Mouse (Mus musculus) c-Kit-positive CD71-negative TER-119-negative erythroid progenitor cells, embryonic 14.5 days (primary cell): ENCODE data around the gene Wdr31.
"Not testable (repeated sequence)": the region's sequence is repeated elsewhere in the genome, so short reads cannot be mapped to it uniquely, and the experiment has no call there.

Experiments
- DNase-seq: peaks from one replicate; pipeline ENCODE4 v3.0.0-alpha.2; 2013; ENCODE audit warnings: low read depth

The Wdr31 gene

DNA sequence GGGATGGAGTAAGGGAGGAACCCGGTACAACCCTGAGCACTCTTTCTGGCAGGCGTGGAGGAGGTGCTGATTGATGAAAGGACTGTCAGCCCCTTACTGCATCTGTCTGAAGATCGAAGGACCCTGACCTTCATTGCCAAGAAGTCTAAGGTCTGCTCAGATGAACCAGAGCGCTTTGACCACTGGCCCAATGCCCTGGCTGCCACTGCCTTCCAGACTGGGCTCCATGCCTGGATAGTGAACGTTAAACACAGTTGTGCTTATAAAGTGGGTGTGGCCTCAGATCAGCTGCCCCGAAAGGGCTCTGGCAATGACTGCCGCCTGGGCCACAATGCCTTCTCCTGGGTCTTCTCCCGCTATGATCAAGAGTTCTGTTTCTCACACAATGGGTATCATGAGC is 25.2 kb upstream of the Wdr31 start:
- DNase-seq: no peak

DNA sequence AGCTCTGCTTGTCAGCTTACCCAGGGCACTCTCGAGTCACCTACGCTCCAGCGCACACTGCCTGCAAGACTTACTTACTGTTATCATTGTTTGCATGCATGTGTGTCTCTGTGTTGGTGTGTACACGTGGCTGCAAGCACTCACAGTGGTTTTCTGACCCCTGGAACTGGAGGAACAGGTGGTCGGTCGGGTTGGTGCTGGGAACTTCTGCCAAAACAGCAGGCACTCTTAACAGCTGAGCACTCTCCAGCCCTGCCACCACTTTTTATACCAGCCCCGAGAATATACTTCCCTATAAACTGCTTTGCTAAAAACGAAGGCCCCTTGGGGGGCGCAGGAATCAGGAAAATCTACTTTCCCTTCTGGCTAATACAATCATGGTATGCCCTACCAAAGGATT is 23.5 kb upstream of the Wdr31 start:
- DNase-seq: no peak

DNA sequence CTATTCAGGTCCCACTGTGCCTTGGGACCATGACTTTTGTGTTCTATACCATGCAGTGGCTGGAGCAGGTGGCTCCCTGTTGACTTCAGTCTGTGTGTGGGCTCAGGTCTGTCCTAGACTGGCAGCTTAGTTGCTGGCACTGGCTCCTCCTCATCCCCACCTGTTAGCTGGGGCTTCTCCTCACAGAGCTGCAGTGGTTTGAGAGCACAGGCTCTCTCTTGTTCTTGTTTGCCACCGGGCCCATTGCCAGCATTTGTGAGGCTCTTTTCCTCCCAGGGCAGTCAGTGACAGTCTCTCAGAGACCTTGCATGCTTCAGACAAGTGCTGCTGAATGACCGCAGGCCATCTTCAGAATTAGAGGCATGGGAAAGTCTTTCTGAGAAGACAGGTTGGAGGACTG is 22.0 kb upstream of the Wdr31 start:
- no peak for DNase-seq

DNA sequence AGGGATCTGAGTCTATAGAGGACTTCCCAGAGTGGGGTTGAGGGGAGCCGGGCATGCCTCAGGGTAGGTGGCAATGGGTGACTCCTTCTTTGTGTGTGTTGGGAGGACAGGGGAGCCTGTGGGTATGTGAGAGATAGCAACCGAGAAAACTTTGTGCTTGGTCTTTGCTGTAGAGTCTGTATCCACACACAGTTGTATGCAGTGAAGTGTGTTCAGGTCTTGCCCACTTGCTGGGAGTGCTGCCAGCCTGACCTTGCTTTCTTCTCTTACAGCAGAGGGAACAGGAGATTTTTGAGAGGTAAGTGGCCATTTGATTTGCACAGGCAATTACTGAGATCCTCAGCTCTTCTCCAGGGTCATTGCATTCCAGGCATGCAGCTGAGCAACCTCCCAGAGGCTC is 17.2 kb upstream of the Wdr31 start:
- DNase-seq: no peak

DNA sequence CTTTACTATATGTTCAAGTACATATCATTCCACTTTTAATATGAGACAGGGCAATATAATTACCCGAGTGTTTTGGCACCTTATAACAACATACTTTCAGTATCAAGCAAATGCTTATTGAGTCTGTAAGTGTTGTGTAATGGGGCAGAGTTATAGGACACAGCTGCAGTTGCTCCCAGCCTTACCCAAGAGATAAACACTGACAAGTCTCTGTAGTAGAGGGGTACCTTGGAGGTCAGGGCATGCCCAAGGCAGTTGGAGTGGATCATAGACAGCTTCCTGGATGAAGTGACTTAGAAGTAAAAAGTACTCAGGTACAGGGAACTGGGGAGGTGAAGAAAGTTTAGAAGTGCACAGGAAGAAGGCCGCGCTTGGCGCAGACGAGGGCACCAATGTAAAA is 16.5 kb upstream of the Wdr31 start:
- no peak for DNase-seq

DNA sequence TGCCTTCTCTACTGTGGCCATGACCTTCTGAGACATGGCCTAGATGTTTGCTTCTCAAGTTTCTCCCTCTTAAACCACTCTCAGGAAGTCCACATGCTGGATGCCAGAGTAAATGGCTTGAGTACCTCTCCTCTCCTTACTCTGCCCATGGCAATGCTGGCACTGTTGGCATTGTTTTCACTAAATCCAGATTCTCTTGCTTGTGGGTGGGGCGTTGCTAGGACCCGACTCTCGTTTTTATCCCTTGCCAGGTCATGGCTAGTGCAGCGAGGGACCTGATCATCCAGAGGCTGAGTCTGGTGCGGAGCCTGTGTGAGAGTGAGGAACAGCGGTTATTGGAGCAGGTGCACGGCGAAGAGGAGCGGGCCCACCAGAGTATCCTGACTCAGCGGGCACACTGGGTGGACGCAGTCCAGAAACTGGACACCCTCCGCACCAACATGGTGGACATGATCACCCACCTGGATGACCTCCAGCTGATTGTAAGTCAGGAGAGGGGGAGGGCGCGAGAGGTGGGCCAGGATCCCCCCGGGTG is 15.5 kb upstream of the Wdr31 start:
- no peak for DNase-seq

DNA sequence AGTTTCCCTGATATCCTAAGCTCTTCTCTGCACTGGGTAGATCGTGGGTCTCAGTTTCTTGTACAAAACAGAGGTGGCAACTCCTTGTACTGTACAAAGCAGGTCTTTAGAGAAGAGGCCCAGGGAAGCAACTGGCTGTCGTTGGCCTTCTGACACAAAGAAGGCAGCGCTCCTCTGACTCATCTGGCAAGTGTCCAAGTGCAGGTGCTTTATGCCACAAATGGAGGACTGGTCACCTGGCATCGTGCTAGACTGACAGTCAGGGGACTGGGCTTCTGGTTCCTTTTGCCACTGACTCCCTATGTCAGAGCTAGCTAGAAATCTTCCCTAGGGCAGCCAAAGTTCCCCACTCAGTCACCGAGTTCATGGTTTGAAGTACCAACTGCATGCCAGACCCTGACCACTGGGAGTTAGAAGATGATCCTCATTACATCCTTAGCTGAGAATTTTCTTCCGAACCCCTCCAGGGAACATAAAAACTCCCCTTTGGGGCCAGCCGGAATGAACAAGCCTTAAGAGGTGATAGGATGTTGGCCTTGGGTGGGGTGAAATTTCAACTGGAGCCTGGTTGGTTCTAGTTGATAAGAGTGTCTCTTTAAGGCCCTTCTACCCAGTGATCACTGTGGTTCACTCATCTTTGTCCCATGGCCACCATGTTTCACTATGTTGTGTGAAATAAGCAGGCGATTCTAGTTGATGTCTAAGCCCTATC is 14.9 kb upstream of the Wdr31 start:
- no peak for DNase-seq

DNA sequence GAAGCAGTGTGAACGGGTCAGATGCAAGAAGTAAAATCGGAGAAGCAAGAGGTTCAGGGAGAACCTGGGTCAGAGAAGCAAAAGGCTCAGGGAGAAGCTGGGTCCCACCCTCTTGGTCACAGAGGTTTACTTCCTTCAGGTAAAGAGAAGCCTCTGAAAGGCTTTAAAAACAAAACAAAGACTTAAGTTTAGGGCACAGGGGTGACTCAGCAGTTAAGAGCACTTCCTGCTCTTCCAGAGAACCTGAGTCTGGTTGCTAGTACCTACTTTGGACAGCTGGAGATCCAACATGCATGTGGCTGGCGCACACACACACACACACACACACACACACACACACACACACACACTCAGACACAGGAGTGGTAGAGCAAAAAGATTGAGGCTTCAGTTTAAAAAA is 14.2 kb upstream of the Wdr31 start:
- no peak for DNase-seq

DNA sequence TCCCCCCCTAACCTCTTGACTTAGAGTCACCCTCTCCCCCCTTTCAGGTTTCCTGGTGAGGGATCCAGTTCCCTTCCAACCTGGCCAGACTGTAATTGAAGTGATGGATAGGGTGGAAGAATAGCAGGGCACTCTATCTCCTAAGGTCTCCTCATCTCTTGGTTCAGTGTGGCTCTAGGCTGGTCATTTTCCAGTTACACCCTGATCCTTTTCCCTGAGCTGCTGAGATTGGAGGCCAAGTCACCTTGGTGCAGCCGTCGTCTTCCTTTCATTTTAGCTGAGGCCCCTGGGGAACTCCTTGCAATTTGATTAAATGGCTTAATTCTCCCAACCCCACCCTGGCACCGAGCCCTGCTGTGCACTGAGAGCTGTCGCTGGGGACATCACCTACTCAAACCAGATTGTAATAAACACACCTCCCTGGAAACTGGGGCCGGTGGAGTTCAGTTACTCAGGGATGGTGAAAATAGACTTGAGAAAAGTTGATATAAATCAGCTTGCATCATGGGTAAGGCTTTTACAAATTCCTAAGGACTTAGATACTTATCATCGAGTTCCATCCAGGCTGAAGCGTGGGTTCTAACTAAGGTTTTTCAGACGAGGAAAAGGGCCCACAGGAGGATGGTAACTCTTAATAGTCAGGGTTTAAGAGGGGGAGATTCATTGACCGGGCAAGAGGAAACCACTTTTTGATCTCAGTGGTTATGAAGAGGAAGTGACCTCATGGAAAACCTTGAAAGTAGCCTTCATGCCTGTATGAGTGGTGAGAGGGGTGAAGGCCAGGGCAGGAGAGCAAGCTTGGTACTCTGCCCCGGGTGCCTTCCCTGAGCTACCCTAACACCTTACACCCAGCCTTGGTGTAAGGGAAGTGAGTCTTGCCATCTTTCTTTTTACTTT is 10.3 kb upstream of the Wdr31 start:
- DNase-seq: no peak

DNA sequence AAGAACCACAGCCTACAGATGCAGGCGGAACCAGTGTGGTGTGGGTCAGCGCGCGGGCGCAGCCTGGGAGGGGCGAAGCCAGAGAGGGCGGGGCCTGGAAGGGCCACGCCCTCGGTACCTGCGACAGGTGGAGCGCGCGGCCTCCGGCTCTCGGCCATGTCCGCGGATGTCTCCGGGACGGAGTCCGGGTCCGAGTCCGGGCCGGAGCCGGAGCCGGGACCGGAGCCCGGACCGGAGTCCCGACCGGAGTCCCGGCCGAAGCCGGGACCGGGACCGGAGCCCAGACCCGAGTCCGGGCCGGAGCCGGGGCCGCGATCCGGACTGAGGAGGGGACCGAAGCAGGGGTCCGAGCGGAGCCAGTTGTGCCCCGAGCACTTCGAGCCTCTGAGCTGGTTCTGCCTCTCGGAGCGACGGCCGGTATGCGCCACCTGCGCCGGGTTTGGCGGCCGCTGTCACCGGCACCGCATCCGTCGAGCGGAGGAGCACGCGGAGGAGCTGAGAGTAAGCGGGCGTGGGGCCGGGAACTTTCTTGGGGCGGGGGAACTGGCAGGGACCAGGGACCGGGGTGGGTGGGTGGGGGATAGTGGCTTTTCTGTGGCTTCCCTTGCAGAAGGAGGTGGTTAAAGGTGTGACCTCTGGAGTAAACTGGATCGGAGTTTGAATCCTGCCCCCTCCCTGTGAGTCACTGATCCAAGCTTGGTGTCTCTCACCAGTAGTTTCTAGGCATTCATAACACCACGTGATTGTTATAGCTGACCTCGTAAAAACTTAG is 9.4 kb upstream of the Wdr31 start, which contains the start of gene Bspry:
Bspry (plus strand) TSS at position 117 of the 772 bp plus-strand sequence.
- DNase-seq: no peak

DNA sequence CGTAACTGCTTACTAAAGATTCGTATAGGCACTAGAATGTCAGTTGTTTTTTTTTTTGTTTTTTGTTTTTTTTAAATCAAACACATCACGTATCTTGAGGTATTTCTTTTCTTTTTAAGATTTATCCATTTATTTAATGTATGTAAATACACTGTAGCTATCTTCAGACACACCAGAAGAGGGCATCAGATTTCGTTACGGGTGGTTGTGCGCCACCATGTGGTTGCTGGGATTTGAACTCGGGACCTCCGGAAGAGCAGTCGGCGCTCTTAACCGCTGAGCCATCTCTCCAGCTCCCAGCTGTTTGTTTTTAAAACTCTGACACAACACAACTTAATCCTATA is 8.9 kb upstream of the Wdr31 start:
- DNase-seq: not testable (repeated sequence)

DNA sequence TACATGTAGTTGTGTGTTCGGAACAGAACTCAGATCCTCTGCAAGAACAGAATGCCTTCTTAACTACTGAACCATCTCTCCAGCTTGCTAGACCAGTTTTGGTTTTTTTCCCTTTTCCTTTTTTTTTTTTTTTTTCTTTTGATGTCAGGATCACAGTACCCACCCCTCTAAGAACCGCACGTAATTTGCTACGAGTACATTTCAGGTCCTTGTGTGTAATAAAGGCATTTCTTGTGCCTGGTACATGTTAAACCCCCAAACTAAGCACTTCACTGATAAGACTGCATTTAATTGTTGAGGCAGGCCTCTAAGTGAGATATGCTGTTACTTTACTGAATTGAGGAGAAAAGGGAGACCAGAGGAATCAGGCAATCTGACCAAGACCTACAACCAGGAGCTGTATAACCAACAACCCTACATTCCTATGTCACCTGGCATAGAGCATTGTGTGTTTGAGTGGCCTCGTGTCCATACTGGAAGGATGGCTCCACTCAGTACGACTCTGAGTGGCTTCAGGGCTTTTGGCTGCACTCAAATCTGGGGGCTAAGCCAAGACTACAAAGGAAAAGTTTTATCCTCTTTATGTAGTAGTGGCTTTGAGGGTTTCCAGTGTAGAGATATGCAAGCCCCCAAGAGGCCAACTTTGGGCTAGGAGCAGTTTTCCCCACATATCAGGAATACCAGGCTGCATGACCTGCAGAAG is 7.0 kb upstream of the Wdr31 start:
- DNase-seq: no peak

DNA sequence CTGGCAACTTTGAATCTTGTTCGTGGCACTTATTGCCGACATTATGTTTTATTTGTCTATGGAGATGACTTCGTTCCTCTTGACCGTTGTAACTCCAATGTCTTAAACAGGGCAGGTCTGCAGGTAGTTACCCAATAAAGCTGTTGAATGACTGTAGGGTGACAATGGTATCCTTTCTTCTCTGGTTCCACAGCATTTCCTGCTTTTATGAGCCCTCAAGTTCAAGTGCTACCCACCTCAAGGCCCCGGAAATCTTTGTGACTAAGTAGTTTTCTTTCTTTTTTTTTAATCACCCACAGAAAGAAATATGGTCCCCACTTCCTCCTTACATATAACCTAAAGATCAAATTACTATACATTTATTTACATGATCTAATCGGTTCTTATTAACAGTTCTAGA is 5.1 kb upstream of the Wdr31 start:
- no peak for DNase-seq

DNA sequence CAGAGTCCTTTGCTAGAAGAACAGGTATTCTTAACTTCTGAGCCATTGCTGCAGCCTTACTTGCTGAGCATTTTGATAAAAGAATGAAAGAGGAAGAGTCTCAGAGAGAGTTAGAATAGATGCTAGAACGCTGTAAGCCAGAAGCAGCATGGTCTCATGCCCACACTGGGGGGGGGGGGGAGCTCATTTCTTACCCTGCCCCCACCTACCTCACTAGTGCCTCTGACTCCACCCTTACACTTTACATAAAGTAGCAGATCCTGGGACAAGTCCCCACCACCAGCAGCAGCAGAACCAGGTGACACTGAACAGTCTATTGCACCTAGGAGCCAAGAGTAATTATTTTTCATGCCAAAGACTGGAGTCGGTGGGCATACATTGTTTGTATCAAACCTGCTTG is 4.4 kb upstream of the Wdr31 start:
- DNase-seq: no peak

DNA sequence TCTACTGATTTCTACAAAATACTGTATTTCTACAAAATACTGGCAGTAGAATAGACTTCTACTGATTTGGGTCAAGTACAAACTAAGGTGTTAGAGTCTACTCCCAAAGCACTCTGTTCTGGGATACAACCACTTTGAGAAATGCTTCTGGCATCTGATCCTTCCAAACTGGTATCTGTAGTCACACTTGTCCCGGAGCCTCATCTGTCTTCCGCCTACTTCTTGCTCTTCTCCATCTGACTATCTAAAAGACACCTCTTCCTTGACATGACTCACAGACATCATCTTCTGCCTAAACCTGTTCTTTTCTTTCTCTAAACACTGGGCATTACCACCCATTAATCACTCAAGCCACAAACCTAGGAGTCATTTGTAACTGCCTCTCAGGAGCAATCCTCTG is 1.4 kb upstream of the Wdr31 start:
- DNase-seq: no peak

DNA sequence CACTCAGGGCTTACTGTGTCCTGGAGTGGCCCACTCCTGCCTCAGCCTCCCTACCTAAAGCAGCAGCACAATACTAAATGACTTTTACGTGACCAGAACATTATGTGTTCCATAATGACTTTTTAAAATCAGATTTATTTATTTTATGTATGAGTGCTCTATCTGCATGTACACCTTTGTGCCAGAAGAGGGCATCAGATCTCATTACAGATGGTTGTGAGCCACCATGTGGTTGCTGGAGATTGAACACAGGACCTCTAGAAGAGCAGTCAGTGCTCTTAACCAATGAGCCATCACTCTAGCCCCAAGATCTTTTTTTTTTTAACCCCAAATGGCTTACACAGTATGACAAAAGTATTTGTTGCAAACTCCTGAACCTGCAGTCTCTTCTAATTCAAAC is 2.5 kb downstream of the Wdr31 start:
- no peak for DNase-seq

DNA sequence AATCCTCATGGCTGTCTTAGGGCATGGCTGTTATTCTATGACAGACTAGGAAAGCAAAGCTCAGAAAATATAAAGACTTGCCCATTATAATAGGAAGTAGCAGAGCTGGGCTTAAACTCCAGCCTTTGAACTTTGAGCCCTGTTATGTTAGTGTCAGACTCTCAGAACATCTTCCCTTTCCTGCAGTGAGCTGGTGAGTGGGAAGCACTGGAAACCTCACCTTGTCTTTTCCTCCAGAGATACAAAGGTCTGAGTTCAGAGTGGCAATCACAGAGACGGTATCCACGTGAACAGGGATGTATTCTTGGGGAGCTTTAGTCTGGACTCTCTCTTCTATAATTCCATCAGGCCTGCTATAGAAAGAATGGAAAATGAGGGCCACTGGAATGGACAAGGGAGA is 7.6 kb downstream of the Wdr31 start:
- no peak for DNase-seq

DNA sequence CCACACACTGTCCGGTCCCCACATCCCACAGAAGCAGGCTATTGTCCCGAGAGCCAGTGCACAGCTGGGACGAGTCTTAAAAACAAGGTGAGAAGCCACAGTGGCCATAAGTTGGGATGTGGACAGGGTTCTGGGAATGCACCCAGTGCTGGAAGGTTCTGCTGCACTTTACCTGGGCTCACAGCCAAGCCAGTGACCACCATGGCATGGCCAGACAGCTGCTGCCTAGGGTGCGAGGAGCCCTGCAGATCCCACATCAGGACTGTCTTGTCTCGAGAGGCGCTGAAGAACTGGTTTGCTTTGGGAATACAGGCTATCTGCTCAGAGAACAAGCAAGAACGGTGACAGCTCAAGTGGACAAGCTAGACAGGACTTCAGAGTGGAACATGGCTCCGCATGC is 10.3 kb downstream of the Wdr31 start:
- DNase-seq: no peak

DNA sequence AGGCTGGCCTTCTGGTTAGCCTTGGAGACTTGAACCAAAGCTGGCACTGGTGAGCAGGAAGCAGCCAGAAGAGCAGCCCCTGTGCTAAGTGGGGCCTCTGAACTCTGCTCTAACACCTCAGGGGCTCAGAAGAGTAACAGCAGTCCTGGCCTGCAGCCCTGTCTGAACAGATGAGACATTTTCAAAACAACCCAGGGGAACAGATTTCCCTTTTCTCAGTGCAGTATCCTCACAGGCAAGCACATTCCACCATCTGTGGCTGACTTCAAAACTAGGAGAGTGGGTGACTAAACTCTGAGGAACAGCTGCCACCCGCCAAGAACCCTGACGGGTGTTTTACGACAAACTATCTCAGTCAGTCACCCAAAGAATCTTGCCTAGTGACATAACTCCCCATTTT is 11.6 kb downstream of the Wdr31 start:
- no peak for DNase-seq

DNA sequence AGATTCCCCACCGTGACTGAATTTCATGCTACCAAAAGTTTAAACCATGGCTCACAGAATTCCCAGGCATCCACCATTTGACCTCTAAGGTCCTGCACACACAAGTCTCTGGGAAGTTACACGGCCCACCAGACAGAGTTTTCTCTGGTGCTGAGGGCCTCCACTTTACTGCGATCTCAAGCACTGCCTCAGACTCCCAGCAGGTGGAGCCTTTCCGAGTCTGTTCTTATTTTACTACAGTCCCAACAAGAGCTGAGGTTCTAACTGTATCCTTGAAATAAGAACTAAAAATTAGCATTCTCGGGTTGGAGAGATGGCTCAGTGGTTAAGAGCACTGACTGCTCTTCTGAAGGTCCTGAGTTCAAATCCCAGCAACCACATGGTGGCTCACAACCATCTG is 15.7 kb downstream of the Wdr31 start:
- DNase-seq: no peak

DNA sequence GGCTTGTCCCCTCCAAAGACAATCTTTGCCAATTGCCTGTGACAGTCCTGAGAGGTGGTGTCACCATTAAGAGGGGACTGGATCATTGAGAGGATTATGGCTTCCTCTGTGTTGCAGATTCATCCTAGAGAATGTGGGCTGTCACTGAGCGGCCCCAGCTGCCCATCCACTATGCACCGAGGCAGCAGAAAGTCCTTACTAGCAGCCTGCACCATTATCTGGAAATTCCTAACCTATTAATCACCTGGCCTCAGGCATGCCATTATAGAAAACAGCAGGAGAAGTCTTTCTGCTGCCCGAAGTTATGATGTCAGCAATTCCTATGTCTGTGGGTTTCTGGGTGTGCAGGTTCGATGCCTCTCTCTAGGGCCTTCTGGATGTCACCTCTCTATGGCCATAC is 29.7 kb downstream of the Wdr31 start:
- no peak for DNase-seq

DNA sequence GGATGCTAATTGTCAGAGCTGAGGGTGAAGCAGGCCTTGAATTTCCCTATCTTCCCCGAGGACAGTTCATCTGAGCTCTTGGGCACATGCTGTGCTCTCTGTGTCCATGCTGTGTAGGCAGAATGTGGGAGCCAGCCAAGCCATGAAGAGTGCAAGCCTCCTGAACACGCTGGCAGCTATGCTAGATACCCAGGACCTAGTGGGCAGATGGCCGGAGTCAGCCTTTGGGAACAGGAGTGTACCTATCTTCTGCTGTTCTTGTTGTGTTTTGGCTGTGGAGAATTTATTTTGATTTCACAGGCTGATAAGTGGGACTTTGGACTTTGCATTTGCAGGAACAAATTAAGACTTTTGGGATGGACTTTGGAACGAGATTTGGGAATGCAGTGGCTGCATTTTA is 30.2 kb downstream of the Wdr31 start:
- DNase-seq: no peak
